Mouse (Mus musculus): ENCODE data around the gene Trappc6b. TPM values are rescaled to one million over a fixed set of nuclear protein-coding genes. Genes with fewer than 3 reads are reported as not detected.

Trappc6b gene
- total and polyA plus RNA-seq, 3 experiments = 40.9 to 67.8 (median 42.6) TPM

DNA sequence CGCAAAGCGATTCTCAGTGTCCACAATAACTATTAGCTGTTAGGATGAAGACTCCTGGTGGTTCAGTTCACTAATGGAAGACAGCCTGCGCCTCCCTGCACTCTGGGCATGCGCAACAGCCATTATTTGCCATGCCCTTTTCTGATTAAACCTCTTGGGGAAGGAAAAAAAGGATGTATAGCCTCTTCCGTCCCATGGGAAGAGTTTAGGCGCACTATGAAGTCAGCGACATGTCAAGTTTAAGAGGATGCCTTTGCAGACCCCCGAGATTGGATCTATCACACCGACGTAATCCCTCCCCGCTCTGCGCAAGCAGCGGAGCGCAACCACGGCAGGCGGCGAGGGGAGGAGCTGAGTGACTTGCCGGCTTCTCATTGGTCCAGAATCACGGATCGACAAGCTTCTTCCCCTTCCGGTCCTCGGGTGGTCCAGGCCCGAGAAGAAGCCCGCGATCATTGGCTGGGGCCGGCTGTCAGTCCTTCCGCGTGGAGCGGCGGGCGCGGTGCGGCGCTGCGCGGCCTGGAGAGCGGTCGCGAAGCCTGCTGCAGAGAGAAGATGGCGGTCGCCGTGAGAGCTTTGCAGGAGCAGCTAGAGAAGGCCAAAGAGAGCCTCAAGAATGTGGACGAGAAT lies 5.3 kb upstream of the Trappc6b start, which contains the start of gene Pnn:
TSS of gene Pnn (plus strand) at position 437 of the 630 bp plus-strand sequence.
- H3K9ac ChIP-seq (ENCODE audit: insufficient read depth, low read depth) = peak within 1 kb of the TSS; percentile 93
- dilution Hi-C loops (cut with MboI; ENCODE audit: extremely low pct_ligation_motif_present, extremely low pct_unique_long_range_greater_than_20kb, low sequenced_read_pairs) = no loop called here
- peak within 1 kb of the TSS; percentile 39 for H3K27ac ChIP-seq (ENCODE audit: insufficient read depth, low read depth)
- peaks cover 22% of the 10 kb centered on the region for H3K79me2 ChIP-seq (replicated peaks; ENCODE audit: control insufficient read depth, extremely low read depth, insufficient read depth, poor library complexity, severe bottlenecking)
- DNase-seq (ENCODE audit: extremely low read depth) = peak; percentile 97
- H3K27me3 ChIP-seq (replicated peaks) = no peaks in the 10 kb centered on the region
- in situ Hi-C loops (cut with MboI; ENCODE audit: low pct_ligation_motif_present, low pct_unique_long_range_greater_than_20kb, low sequenced_read_pairs) = loop anchor here (25.0 kb wide), 1 partner anchor 146 kb away; the partner anchor contains the start of gene Fbxo33
- TF ChIP-seq TBP (conservative IDR thresholded peaks at IDR 0.05; ENCODE audit: low read depth, low read length) (peak; percentile 51; the same call in 1 of the 2 replicates), POLR2A (IDR thresholded peaks at IDR 0.05; ENCODE audit: low read depth, low read length) (peak; percentile 94), KAT2A (IDR thresholded peaks at IDR 0.05; ENCODE audit: insufficient replicate concordance, low read length) (no peak)
- H3K4me1 ChIP-seq (ENCODE audit: control insufficient read depth in 1 of 2, insufficient read depth in 2 of 2) = peaks cover 0 to 25% of the 10 kb centered on the region in 2 experiments; a peak in 1 of 4 replicates
- H3K9me3 ChIP-seq (replicated peaks; ENCODE audit: low read length) = no peaks in the 10 kb centered on the region
- H3K4me3 ChIP-seq (replicated peaks in 1 of 3; ENCODE audit: low read depth in 2 of 3, low read length in 2 of 3, poor library complexity in 1 of 3) = peak within 1 kb of the TSS; percentile 87 to 99 (median 90)
- peaks cover 26 to 34% of the 10 kb centered on the region in 2 experiments for H3K36me3 ChIP-seq (replicated peaks in 1 of 2; ENCODE audit: control insufficient read depth in 1 of 2, insufficient read depth in 1 of 2, low read length in 1 of 2)
- peak within 1 kb of the TSS; percentile 80 for H3K4me2 ChIP-seq (ENCODE audit: insufficient read depth, low read depth, poor library complexity, severe bottlenecking)

DNA sequence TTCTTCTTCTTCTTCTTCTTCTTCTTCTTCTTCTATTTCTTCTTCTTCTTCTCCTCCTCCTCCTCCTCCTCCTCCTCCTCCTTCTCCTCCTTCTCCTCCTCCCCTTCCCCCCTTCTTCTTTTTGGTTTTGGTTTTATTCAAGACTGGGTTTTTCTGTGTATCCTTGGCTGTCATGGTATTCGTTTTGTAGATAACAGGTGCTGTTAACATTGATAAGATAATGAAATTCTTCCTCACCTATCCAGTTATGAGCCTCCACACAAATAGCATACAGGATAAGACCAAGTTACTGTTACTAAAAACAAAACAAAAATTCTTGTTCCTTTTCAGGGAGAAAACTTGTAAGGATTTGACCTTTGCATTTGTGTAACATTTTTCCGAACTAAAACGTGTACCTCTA lies 4.5 kb upstream of the Trappc6b start:
- TF ChIP-seq BHLHE40 (IDR thresholded peaks at IDR 0.05; ENCODE audit: low read depth, low read length) (no peak), MAFK (IDR thresholded peaks at IDR 0.05; ENCODE audit: insufficient replicate concordance, low read length) (no peak), EP300 (IDR thresholded peaks at IDR 0.05; ENCODE audit: low read length) (no peak), RCOR1 (conservative IDR thresholded peaks at IDR 0.05; ENCODE audit: low read depth, low read length) (no peak), MAX (IDR thresholded peaks at IDR 0.05; ENCODE audit: low read length) (no peak), ELF1 (IDR thresholded peaks at IDR 0.05; ENCODE audit: low read depth, low read length) (no peak), MXI1 (IDR thresholded peaks at IDR 0.05; ENCODE audit: low read depth, low read length) (no peak), SIN3A (IDR thresholded peaks at IDR 0.05; ENCODE audit: low read length) (no peak), RAD21 (IDR thresholded peaks at IDR 0.05; ENCODE audit: low read depth, low read length) (no peak), NELFE (IDR thresholded peaks at IDR 0.05; ENCODE audit: low read depth, low read length) (no peak), CHD1 (IDR thresholded peaks at IDR 0.05; ENCODE audit: low read depth, low read length) (no peak), NRF1 (IDR thresholded peaks at IDR 0.05; ENCODE audit: low read depth, low read length) (no peak), CHD2 (IDR thresholded peaks at IDR 0.05; ENCODE audit: low read length) (no peak), TBP (conservative IDR thresholded peaks at IDR 0.05; ENCODE audit: low read depth, low read length) (no peak), POLR2A (IDR thresholded peaks at IDR 0.05; ENCODE audit: low read depth, low read length) (no peak), JUN (IDR thresholded peaks at IDR 0.05; ENCODE audit: insufficient read depth, low read depth, low read length) (no peak), MAZ (IDR thresholded peaks at IDR 0.05; ENCODE audit: low read depth, low read length) (no peak), TCF12 (IDR thresholded peaks at IDR 0.05; ENCODE audit: low read depth, low read length) (no peak), E2F4 (IDR thresholded peaks at IDR 0.05; ENCODE audit: insufficient replicate concordance, low read depth, low read length) (no peak)
- in situ Hi-C loops (cut with MboI; ENCODE audit: low pct_ligation_motif_present, low pct_unique_long_range_greater_than_20kb, low sequenced_read_pairs) = loop anchor here (25.0 kb wide), 1 partner anchor 147 kb away; the partner anchor contains the start of gene Fbxo33
- H3K4me1 ChIP-seq (ENCODE audit: control insufficient read depth in 1 of 2, insufficient read depth in 2 of 2) = peaks cover 0 to 22% of the 10 kb centered on the region in 2 experiments; a peak in 1 of 4 replicates
- H3K27ac ChIP-seq (ENCODE audit: insufficient read depth, low read depth) = no peak overlapping the region
- H3K9me3 ChIP-seq (replicated peaks; ENCODE audit: low read length) = no peaks in the 10 kb centered on the region
- no peak for DNase-seq (ENCODE audit: extremely low read depth)
- H3K4me3 ChIP-seq (replicated peaks in 1 of 3; ENCODE audit: low read depth in 2 of 3, low read length in 2 of 3, poor library complexity in 1 of 3) = peak overlapping the region; percentile 59 to 99 (median 90)
- H3K9ac ChIP-seq (ENCODE audit: insufficient read depth, low read depth) = peak overlapping the region; percentile 59
- no peaks in the 10 kb centered on the region for H3K27me3 ChIP-seq (replicated peaks)
- H3K4me2 ChIP-seq (ENCODE audit: insufficient read depth, low read depth, poor library complexity, severe bottlenecking) = peak overlapping the region; percentile 26; the same call in 1 of the 2 replicates
- H3K36me3 ChIP-seq (replicated peaks in 1 of 2; ENCODE audit: control insufficient read depth in 1 of 2, insufficient read depth in 1 of 2, low read length in 1 of 2) = peaks cover 19 to 26% of the 10 kb centered on the region in 2 experiments
- peaks cover 28% of the 10 kb centered on the region for H3K79me2 ChIP-seq (replicated peaks; ENCODE audit: control insufficient read depth, extremely low read depth, insufficient read depth, poor library complexity, severe bottlenecking)
- dilution Hi-C loops (cut with MboI; ENCODE audit: extremely low pct_ligation_motif_present, extremely low pct_unique_long_range_greater_than_20kb, low sequenced_read_pairs) = no loop called here
